Mouse (Mus musculus) granulocyte monocyte progenitor cell, adult 5-6 weeks (primary cell): Measurements from ENCODE around the gene Atg4a. TPM values are rescaled to one million over a fixed set of nuclear protein-coding genes. Genes with fewer than 3 reads are reported as not detected.

Source experiments
- ATAC-seq: replicated peaks from 2 replicates; pipeline ENCODE4 v1.8.0; 2016; ENCODE audit warnings: mild to moderate bottlenecking, moderate TSS enrichment, inconsistent platforms; ENCODE audit not compliant: poor library complexity, severe bottlenecking
- total RNA-seq, 2 experiments: library from RNA; stranded (forward) in 1 of 2; stranded (reverse) in 1 of 2; fragments of 200-712, 200-1000 nt in 1 of 2; fragments of >200 nt in 1 of 2; fragmentation: Nextera tagmentation in 1 of 2; gene quantifications; 2 replicates each; pipeline ENCODE4 v1.2.3; 2014 to 2017

Atg4a gene
- total RNA-seq, 2 experiments from 2014 or later: 22.5 to 24.8 TPM

DNA sequence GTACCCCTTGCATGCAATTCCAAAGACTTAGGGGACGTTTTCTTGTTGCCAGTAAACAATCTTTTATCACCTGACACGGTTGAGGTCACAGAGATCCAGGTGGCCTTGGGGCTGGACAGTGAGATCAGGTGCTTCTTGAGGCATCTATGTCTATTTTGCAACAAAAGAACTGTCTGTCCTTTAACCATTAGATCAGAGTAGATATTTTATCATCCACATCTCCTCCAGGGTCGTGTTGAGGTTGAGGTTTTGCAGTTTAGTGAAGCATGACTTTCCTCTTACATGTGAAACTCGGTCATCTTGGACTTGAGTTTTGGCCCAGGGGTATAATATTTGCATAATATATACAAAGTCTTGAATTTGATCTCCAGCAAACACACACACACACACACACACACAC lies 200.9 kb downstream of the Atg4a start:
- no peak for ATAC-seq

GRCm38 (mm10) chrX:141158160-141158559 lies 201.5 kb downstream of the Atg4a start:
- peak; percentile 50; the same call in 1 of the 2 replicates for ATAC-seq

DNA sequence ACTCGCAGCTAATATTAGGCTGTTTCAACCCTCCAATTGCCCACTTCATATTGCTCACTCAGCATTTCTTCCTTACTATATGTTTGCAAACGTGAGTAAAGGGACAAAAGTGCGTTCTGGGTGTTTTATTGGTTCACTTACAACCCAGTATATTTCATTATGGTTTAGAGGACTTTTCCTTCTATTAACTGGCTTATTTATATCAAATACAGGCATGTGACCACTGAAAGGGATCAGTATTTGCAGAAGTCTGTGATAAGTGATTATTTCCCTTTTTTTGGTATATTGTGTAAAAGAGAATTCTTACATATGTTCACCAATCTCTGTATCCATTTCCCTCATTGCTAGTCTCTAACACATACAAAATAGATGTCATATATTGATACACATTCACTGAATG lies 203.7 kb downstream of the Atg4a start:
- no peak for ATAC-seq

DNA sequence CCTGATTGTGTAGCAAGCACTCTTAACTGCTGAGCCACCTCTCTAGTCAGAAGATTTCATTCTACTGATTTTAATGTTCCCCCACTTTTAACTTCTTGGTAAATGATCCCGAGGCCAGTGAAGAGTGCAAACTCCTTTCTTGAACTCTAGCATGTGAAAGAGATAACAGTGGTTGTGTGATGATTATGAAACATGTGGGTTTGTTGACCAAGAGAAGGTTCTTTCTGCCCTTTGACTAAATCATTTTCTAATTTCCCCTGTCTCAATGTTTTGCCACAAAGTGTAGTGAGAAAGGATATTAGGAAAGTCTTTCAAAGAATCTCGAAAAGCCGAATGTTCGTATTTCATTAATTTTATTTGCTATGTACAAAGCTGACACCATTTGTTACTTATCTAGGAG lies 208.4 kb downstream of the Atg4a start:
- peak; percentile 30; the same call in 1 of the 2 replicates for ATAC-seq

DNA sequence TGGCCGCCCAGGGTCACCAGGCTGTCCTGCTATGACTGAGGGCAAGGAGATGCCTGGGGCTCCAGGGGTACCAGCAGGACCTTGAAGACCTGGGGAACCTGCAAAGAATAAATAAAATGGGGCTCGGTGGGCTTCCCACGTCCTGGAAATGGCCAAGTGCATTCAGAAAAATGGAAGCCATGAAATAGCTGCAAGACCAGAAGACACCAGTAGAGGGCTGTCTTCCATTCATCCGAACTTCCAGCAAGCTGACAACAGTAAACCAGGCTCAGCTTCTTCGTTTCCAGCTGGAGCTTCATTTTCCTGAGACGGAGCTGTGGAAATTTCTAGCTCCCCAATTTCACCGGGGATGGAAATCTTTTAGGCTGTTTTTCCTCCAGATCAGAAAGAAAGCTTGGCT lies 218.6 kb downstream of the Atg4a start:
- no peak; the same call in 1 of the 2 replicates for ATAC-seq

DNA sequence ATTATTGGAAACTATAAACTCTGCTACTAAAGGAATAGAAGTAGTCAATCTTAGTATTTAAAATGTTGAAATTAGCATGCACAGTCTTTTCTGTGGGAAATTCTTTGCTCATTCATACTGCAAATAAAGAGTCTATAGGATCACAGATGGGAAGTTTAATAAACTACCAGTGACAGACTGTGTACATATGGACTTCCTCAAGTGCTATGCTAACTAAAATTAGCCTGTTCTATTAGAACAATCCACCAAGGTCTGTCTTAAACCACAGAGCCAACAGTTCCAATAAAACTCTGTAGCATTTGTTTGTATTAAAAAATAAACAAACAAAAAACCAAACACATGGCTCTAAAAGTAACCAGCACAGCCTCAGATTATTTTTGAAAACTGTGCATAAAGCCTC lies 238.3 kb downstream of the Atg4a start:
- ATAC-seq: no peak

GRCm38 (mm10) chrX:141198993-141199392 lies 242.3 kb downstream of the Atg4a start:
- ATAC-seq: no peak

- peak; percentile 56; the same call in 1 of the 2 replicates for ATAC-seq
Measured at GRCm38 (mm10) chrX:141212802-141213201, 256.1 kb downstream of the Atg4a start.

Other genes starting within 250 kb of the Atg4a start
- not detected in 2 replicates for gene Tex13b, start 143.5 kb upstream of the Atg4a start, total RNA-seq (2014; fragmentation: Nextera tagmentation)
- gene Tex13b, start 143.5 kb upstream of the Atg4a start, total RNA-seq (2017): not detected in 2 replicates
- not detected in 2 replicates for gene Vsig1, start 49.3 kb upstream of the Atg4a start, total RNA-seq (2014; fragmentation: Nextera tagmentation)
- not detected in 2 replicates for gene Vsig1, start 49.3 kb upstream of the Atg4a start, total RNA-seq (2017)
- gene Psmd10, start 179 bp upstream of the Atg4a start, total RNA-seq (2014; fragmentation: Nextera tagmentation): 18.0 and 26.0 TPM in 2 replicates
- 34.5 and 54.0 TPM in 2 replicates for gene Psmd10, start 179 bp upstream of the Atg4a start, total RNA-seq (2017)